Mouse (Mus musculus): Measurements from ENCODE around the gene Blmh.

The Blmh gene

DNA sequence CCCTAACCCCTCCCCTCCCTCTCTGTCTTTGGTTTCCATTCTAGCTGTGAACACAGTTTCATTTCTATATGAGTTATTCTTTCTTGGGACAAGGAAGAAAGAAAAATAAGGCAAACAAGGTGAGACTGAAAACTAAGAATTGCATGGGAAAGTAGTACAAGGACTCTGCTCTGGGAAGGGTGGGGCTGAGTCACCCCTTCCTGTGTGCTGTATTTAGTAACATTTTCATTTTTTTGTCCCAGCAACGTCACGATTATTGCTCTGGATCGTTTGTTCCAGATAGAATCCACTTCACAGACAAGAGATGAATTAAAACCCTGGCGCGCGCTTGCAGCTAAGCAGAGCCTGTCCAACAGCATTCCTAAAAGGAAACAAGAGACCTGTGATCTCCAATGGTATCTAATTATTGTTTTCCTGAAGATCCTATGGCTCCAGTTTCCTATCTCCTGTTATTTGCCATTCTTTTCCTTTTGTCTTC, at the start of gene Blmh:
Blmh (plus strand) TSS at position 51 of the 478 bp plus-strand sequence.
- no peak for DNase-seq (ENCODE audit: low read depth)

DNA sequence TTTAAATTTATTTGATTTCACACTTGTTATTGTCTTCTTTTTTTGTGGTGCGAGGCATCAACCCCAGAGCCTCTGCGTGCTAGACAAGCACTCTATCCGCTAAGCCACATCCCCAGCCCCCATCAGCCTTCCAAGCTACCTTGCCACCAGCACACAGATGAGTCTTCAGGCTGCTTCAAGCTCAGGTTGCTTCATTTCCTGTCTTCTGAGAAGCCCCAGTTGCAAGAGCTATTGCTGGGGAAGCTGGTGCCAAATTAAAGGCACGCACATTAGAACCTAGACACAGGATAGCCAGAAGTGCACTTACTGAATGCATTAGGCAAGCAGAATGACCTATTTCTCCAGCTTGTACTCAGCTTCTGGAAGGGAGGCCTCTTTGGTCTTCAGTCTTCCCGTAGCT, 44.8 kb upstream of the Blmh start:
- no peak for DNase-seq (ENCODE audit: low read depth)

DNA sequence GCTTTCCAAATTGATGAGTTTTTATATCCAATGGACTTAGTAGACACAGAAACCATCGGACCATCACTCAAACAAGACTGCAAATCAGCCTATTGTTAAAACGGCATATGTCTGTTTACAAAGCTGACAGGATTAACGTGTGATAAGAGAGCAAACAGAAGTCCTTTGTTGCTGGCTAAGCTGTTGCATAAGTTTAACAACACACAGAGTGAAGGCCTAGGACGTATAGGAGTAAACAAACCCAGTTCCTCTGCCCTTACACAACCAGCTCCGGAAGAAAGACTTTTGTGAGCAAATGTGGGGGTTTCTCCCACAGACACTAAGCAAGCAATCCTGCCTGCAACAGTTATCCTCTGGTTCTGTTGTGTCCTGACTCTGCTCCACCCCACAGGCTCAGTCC, 40.2 kb upstream of the Blmh start:
- DNase-seq (ENCODE audit: low read depth) = no peak

DNA sequence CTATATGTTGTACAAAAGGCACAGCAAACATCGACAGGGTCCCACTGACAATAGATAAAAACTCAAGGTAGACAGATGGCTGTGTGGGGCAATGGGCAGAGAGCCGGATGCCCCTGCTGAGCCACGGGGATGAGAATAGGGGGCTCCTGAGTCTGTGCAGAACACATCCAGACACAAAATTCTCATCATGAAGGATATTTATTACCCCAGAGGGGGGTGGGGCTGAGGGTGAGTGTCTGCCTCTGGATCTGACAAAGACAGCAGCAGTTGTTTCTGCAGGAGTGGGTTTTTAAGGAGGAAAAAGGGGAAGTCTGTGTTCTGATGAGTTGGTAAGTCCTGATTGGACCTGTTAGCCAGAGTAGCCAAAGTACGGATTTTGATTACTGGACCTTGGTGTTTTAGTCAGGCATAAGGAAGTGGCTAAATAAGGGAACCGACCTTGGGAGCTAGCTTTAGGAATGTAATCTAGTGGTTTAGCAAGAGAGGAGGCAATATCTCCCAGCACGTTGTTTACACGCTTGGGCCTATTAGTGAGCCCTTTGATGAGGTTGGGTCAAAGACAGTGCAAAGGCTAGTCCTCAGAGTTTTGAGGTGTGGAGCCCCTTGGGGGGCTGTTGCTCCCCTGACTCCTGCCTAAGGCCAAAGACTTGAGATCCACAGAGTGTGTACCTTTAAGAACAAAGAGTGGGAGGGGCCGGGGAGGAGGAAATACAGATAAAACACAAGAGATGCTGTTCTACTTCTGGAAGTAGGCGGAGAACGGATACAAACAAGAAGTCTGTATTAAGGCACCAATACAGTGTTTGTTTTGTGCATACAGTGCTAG, 35.1 kb upstream of the Blmh start:
- peak; percentile 19 for DNase-seq (ENCODE audit: low read depth)

DNA sequence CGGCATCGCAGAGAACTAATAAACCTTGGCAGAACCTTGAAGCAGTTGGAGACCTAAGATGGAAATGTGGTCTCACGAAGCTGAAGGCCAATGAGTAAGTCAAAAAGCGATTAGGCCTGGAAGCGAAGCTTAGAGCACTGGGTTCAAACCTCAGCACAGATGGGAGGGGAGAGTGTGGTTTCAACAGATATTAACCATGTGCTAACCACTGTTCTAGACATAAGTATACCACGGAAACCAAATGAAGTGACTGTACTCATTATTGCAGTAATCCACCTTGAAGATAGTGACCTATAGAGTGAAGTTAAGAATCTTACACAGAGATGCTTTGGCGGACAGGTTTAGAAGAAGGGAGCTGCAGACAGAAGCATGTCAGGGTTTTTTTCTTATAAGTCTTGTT, 33.4 kb upstream of the Blmh start:
- DNase-seq (ENCODE audit: low read depth) = no peak

DNA sequence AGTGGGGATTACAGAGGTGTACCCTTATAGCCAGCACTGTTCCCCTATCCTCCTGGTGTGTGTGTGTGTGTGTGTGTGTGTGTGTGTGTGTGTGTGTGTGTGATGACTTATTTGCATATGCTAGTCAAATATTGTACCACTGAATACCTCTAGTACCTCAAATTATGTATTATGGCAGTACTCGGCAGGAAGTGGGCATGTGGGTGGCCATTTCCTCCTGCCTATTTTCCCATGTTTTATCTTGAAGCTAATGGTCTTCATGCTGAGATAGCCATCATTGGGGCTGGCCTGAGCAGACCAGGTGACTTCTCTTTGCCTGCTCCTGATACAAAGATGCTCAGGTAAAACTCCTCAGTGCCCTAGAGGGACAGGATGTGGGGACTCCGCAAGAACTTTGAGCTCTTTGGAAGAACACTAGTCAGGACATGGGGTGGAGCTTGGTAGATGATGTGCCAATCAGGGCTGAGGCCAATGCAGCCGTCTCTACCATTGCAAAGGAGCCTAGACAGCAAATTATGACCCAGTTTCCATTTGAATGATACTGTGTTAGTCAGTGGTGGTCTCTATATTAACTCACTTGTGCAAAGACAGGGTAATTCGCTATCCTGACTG, 32.8 kb upstream of the Blmh start:
- no peak for DNase-seq (ENCODE audit: low read depth)

DNA sequence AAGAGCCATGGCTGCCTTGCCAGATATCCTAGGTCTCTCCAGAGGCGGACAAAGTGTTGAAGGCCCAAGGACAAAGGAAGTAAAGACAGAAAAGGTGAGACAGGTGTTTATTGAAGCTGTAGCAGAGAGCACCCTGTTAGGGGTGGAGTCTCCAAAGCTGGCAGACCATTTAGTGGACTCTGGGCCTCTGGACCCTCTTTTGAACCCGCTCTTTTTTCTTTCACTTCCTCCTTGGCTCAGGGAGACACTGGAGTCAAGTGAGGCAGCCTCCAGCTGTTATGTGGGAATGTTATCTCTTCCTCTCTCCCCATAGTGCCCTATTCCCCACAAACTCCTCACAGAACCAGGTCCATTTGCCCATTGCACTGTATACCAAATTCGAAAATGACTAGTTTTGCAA, 31.6 kb upstream of the Blmh start:
- no peak for DNase-seq (ENCODE audit: low read depth)

DNA sequence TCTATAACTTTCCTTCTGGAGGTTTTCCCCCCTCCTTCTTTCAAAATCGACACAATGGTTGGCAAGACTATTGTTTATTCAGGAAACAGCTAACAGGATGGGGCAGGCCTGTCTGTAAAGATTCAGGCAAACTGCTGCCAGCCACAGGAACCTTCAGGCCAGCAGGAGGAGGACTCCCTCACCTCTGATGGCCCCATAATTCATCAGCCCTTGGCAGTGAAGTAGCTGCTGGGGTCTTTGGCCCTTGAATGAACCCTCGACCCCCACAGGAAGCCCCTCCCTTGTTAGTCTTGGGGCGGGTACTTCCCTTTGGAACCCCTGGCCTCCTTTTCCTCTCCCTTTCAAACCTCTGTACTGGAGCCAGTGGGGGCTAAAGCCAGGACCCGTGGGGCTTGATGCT, 31.0 kb upstream of the Blmh start:
- no peak for DNase-seq (ENCODE audit: low read depth)

DNA sequence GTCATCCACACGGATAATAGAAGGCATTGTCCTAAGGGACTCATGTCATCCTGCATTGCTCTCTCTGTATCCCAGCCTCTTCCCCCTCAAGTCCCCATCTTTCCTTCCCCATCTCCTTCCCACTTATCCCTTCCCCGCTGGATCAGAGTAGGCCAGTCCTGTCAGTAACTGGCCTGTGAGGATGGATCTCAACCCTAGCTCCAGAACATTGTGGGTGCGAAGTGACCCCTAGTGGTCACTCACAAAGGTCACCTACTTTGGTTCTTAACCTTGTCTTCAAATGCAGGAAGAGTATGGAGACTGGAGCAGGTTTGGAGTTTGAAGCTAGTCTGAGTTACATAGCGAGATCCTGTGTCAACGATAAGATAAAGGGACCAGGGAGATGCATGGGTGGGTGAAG, 30.4 kb upstream of the Blmh start:
- peak; percentile 51 for DNase-seq (ENCODE audit: low read depth)

DNA sequence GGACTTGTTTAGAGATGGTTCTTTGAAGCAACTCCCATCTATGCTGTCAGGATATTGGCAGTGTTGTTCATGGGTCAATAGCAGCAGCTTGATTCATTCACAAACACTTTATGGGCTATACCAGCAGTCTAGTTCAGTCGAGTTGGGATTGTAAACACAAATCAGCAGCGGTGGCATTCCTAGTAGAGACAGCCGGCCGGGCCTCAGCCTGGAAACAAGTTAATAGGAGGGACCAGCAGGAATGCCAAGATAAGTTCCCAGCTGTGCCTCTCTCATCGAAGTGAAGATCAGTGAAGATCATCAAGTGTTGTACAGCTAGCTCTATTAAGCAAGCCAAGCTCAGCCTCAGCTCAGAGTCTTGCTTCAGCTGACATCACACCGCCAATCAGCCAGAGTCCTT, 28.2 kb upstream of the Blmh start:
- DNase-seq (ENCODE audit: low read depth) = no peak

DNA sequence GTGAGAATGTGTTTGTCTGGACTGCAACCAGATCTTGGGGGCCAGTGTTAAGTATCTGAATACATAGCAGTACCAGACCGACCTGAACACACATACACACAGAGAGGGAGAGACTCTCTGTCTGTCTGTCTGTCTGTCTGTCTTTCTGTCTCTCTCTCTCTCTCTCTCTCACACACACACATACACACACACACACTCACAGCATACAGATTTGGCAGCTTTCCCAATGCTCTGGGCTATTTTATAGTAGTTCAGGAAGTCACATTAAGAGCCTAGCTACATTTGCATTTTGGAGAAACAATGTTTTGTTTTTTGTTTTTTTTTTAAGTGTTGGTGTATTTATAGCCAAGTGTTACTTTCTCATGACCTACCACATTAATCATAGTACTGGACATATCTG, 27.5 kb upstream of the Blmh start:
- DNase-seq (ENCODE audit: low read depth) = no peak

DNA sequence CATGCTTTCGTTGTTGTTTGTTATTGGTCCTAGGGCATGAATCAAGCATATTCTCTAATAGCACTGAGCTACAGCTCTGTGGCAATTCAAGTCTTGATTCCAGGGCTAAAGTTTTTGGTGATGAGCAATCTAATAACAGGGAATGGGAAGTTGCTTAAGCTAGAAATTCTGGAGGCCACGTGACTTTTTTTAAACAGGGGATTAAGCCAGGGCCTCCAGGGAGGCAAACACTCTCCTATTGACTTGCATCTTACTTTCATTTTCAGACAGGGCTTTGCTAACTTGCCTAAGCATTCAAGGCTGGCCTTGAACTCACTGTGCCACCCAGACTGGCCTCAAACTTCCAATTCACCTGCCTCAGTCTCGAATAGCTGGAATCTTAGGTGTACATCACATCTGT, 26.7 kb upstream of the Blmh start:
- DNase-seq (ENCODE audit: low read depth) = no peak

DNA sequence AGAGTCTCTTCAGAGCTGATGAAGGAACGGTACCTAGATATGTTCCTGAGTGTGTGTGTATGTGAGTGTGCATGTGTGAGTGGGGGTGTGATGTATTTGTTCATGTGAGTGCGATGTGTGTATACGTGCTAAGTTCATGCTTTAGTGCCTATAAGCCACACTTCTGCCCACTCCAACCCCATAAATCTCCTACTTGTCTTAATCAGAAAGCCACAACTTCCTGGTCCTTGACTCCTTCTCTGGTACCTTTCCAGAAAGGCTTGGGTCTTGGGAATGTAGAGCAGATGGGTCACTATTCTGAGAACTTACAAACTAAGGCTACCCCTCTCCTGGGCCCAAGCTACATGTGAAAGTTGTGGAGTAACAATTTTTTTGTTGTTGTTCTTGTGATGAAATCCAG, 25.9 kb upstream of the Blmh start:
- DNase-seq (ENCODE audit: low read depth) = no peak

DNA sequence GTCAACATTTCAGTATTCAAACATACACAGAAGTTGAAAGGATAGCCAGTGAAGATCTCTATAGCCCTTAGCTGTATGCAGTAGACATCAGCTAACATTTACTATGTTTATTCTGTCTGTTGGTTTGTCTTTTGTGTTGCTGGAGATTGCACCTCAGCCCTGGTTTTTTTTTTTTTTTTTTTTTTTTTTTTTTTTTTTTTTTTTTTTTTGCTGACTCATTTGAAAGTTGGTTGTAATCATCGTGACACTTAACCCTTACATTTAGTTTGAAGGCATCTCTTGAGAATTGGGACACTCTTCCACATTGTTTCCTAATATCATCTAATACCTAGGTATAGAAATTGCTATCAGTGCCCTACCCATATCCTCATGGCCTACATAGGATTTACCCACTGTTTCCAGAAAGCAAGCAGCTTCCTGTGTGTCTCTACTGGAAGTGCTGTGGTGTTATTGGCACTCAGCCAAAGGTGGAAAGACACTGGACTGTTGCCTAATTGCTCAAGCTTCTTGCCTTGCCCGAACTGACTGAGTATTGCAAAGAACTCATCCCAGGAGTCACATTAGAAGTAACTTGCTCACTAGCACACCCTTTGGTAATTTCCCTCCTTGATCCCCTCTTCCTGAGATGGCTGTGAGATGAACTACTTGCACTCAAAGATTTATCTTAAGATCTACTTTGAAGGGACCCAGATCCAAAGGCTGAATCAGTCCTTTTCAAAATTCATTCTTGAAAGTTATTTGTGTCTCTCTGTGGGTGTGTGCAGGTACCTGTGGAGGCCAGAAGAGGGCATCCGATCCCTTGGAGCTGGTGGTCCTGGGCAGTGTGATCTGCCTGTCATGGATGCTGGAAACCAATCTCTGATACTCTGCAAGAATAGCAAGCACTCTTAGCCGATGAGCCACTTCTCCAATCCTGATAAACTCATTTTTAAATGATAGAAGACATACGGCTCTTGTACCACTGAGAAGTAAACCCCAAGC, 24.6 kb upstream of the Blmh start:
- DNase-seq (ENCODE audit: low read depth) = peak; percentile 22

DNA sequence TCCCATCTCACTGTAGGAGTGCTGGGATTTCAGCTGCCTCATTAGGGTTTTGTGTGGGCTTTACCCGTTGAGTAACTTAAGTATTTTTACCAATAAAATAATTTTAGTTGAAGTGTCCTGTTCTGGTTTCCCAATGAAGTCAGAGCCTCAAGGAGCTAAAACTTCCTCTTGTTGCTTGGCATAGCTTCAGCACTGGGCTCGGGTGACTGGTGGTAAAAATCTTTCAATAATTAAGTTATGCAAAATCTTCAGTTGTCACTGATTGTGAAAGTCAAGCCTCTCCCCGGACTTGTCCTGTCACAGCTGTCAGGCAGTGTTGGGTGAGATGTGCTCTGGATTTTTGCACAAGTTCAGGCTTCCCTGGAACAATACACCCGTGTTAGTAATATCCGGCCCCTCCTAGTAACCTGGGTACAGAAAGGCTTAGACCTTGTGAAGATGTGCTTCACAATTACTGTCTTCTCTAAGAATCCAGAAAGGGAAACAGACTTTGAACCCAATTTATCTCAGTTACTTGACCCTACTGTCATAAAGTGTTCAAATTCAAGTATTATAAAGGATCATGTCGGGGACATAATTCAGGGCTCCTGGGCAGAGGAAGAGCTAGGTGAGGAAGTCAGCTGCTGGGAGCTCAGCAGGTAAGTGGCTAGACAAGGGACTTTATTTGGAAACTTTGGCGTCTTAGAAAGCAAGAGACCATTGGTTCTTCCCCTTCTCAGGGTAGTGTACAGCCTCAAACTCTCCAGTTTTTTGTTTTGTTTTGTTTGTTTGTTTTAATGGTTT, 22.8 kb upstream of the Blmh start, which contains the start of gene Tmigd1:
Tmigd1 (plus strand) TSS at position 581 of the 783 bp plus-strand sequence.
- DNase-seq (ENCODE audit: low read depth) = no peak

DNA sequence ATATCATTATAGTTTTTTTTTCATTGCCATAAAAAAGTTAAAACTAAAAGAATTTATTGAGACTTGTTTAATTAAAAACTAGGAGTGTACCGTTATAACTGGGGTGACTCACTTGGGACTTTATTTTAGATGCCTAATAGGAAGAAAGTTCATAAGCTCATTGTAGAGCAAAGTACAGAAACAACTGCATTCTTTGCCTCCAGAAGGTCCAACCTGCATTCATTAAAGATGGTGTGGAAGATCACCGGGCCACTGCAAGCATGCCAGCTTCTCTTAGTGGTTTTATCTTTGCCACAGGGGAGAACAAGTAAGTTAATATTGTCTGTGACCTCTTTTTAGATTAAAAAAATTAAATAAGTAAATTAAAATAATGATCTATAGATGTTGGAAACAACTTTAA, 20.3 kb upstream of the Blmh start:
- DNase-seq (ENCODE audit: low read depth) = no peak

DNA sequence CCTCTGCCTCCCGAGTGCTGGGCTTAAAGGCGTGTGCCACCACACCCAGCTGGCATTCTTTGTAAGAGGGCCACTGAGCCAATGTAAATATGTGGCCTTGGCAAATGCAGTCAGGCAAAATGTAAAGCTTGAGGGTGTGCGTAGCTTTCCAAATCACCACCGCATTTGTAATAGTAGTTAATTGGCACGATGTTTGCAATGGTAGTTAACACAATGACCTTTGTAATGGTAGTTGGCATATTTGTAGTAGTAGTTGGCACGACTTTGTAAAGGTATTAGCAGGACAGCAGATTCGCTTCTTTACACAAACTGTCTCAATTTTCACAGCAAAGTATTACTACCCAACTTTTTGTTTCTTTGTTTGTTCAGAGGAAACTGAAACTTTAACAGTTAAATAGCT, 16.0 kb upstream of the Blmh start:
- DNase-seq (ENCODE audit: low read depth) = no peak

DNA sequence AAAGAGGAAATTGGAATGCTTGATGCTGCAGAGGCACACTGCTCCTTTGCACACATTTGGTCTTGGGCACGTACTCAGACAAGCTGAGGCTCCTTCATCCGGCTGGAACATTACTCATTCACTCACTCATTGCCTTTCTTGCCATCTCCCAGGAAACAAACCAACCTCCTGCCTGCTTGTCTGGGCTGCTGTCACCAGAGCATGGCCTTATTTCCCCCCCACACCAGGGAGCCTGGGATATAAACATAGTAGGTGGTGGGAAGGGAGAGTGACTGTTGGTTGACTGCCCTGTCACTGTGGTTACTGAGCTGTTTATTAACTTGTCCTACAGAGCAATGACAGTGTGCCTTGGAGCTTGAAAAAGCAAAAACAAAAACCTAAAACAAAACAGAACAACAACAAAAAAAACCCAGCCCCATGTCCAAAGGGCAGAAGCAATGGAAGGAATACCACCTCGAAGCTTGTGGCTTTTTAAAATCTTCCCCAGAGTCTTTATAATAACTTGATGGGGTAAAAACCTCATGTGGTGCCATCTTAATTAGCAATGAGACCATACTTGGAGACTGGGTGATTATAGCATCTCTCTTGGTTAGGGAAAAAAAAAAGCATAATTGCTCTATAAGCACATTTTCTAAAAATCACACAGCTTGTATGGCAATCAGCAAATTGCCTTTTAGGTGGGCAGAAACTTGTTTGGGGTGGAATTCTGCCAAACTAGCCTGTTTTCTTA, 13.1 kb upstream of the Blmh start:
- no peak for DNase-seq (ENCODE audit: low read depth)

DNA sequence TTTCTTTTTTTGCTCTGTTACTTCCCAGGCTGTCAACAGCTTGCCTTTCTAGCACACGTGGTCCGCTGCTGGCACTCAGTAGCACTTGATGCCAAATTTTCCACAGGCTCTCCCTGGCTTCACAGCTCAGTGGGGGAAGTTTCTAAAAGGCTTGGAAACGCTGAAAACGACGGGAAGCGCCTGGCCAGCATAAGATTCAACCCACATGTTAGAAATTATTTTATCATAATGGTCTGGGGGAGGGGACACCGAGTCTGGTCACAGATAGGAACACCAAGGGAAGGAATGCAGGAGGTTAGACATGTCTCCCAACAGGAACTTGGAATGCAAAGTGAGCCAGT, 12.6 kb upstream of the Blmh start:
- DNase-seq (ENCODE audit: low read depth) = no peak

DNA sequence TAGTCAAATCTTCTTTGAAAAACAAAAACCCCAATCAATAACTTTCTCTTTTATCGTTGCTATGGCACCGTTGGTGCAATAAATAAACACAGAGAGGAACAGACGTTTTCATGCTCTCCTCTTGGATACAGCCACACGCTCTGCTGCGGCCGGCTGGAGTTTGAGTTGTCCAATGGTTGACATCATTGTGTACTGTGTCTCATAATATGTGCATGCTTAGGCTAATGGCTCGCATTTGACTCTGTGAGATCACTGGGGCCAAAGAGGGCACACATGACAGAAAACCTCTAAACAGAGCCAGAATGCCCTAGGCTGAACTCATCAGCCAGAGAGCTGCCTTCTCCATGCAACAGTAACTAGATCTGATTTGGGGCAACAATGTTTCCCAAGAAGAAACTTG, 10.2 kb upstream of the Blmh start:
- no peak for DNase-seq (ENCODE audit: low read depth)
